Mouse (Mus musculus): ENCODE results near the gene Unc93a2. TPM values are rescaled to one million over a fixed set of nuclear protein-coding genes. Genes with fewer than 3 reads are reported as not detected.
"Not testable (repeated sequence)": the region's sequence is repeated elsewhere in the genome, so short reads cannot be mapped to it uniquely, and the experiment has no call there.

Unc93a2 gene
- polyA plus RNA-seq, 1 experiment from 2014 or later = 0.13 TPM

DNA sequence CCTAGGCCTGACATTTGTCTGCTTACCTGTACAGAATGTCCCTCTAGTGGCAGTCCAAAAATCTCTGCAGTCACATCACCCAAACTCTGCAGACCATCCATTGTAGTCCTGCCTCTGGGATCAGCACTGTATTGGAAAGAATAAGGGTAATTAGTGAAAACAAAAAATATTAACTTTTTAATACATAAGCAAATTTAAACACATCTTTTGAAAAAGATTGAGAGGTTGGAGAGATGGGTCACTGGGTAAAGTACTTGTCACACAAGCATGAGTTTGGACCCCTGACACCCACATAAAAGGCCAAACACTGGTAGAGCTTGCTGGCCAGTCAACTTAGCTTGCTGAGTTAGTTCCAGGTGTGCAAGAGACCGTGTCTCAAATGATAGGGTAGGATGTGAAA, 32.7 kb downstream of the Unc93a2 start, which contains the start of gene Ttll2:
Ttll2 (minus strand) TSS at position 101 of the 400 bp plus-strand sequence.
- WGBS = 91% methylated on average over 1 of the region's 1 CpGs
- not testable (repeated sequence) for ATAC-seq

GRCm38 (mm10) chr17:7348765-7349164, 36.5 kb downstream of the Unc93a2 start:
- H3K36me3 ChIP-seq (ENCODE audit: control insufficient read depth, insufficient read depth, low read length); H3K27ac ChIP-seq (ENCODE audit: low read length); H3K4me3 ChIP-seq (ENCODE audit: low read length); H3K9ac ChIP-seq (ENCODE audit: low read depth, low read length); H3K27me3 ChIP-seq (replicated peaks; ENCODE audit: control insufficient read depth, insufficient read depth, low read length); H3K9me3 ChIP-seq (ENCODE audit: control insufficient read depth, low read length); H3K4me1 ChIP-seq (ENCODE audit: control insufficient read depth, insufficient read depth, low read length); H3K4me2 ChIP-seq (ENCODE audit: low read depth, low read length); ATAC-seq: not testable (repeated sequence)
- WGBS = 85% methylated on average over 1 of the region's 3 CpGs

More for the DNA sequence above, 32.7 kb downstream of the Unc93a2 start, which contains the start of gene Ttll2:
- not testable (repeated sequence) for H3K27ac ChIP-seq (ENCODE audit: low read length); H3K9me3 ChIP-seq (ENCODE audit: control insufficient read depth, low read length); H3K27me3 ChIP-seq (replicated peaks; ENCODE audit: control insufficient read depth, insufficient read depth, low read length); H3K36me3 ChIP-seq (ENCODE audit: control insufficient read depth, insufficient read depth, low read length); H3K4me1 ChIP-seq (ENCODE audit: control insufficient read depth, insufficient read depth, low read length); H3K4me3 ChIP-seq (ENCODE audit: low read length); H3K4me2 ChIP-seq (ENCODE audit: low read depth, low read length); H3K9ac ChIP-seq (ENCODE audit: low read depth, low read length)

DNA sequence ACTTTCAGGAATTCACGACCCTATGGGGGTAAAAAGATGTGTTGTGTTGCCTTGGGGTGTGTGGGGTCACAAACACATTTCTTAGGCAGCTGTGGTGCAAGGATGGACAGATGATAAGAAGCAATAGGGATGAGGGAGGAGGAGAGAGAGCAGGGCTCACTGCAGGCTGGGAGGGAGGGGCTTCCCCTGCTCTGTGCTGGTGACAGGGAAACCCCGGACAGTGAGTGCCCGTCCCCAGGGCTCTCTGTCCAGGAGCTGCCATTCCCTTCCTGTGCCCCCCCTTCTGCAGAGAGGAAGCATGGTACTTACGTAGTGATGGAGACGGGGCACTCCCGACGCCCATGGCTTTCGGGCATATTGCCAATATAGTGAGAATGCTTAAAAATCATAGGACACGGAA, 47.9 kb downstream of the Unc93a2 start:
- H3K4me2 ChIP-seq (ENCODE audit: low read depth, low read length); H3K36me3 ChIP-seq (ENCODE audit: control insufficient read depth, insufficient read depth, low read length); H3K27ac ChIP-seq (ENCODE audit: low read length); ATAC-seq; H3K27me3 ChIP-seq (replicated peaks; ENCODE audit: control insufficient read depth, insufficient read depth, low read length); H3K4me1 ChIP-seq (ENCODE audit: control insufficient read depth, insufficient read depth, low read length); H3K4me3 ChIP-seq (ENCODE audit: low read length); H3K9me3 ChIP-seq (ENCODE audit: control insufficient read depth, low read length); H3K9ac ChIP-seq (ENCODE audit: low read depth, low read length): not testable (repeated sequence)
- WGBS = 63% methylated on average over 7 of the region's 9 CpGs

DNA sequence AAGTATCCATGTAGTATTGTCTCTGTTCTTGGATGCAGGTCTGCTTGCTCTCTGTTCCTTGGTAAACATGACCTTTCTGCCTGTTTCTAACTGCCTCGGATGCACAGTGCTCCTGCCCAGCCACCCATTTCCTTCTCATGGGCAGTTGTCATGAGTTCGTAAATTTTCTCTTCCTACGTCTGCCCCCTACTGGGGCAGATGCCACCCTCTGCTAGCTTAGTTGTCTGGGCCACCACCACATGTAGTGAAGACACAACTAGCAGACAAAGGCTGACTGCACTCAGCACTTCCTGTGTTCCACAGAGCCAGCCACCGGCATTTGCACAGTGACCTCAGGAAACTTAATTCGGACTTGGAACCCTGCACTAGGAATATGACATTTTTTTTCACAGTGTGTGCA, 52.5 kb downstream of the Unc93a2 start:
- not testable (repeated sequence) for H3K4me1 ChIP-seq (ENCODE audit: control insufficient read depth, insufficient read depth, low read length); H3K4me2 ChIP-seq (ENCODE audit: low read depth, low read length); H3K9ac ChIP-seq (ENCODE audit: low read depth, low read length); H3K4me3 ChIP-seq (ENCODE audit: low read length); H3K36me3 ChIP-seq (ENCODE audit: control insufficient read depth, insufficient read depth, low read length); H3K9me3 ChIP-seq (ENCODE audit: control insufficient read depth, low read length); H3K27ac ChIP-seq (ENCODE audit: low read length); ATAC-seq; H3K27me3 ChIP-seq (replicated peaks; ENCODE audit: control insufficient read depth, insufficient read depth, low read length)
- 70% methylated on average over 2 of the region's 5 CpGs for WGBS

- not testable (repeated sequence) for H3K27me3 ChIP-seq (replicated peaks; ENCODE audit: control insufficient read depth, insufficient read depth, low read length); H3K4me3 ChIP-seq (ENCODE audit: low read length); H3K4me1 ChIP-seq (ENCODE audit: control insufficient read depth, insufficient read depth, low read length); H3K9me3 ChIP-seq (ENCODE audit: control insufficient read depth, low read length); H3K27ac ChIP-seq (ENCODE audit: low read length); H3K9ac ChIP-seq (ENCODE audit: low read depth, low read length); H3K36me3 ChIP-seq (ENCODE audit: control insufficient read depth, insufficient read depth, low read length); H3K4me2 ChIP-seq (ENCODE audit: low read depth, low read length); ATAC-seq
- 63% methylated on average over 5 of the region's 8 CpGs for WGBS
Observed at GRCm38 (mm10) chr17:7326415-7326814, 58.8 kb downstream of the Unc93a2 start.

DNA sequence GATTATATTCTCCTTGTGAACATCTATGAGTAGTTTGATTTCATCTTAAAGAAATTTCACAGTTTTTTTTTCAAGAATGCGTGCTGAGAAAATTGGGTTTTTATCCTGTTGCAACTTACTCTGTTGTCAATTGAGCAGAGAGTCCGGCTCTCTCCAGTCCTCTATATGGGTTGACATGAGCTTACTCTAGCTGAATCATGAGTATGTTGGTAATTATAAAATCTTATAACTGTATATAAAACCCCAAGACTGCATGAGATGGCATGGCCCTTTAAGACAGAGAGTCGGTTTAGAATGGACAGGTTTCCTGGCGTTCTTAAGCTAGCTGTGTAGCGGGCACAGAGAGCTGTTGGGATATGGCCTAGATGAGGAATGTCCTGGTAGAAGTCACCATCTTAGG, 60.9 kb downstream of the Unc93a2 start, which contains the start of gene Tcp10a:
Tcp10a (plus strand) TSS at position 301 of the 400 bp plus-strand sequence.
- H3K27ac ChIP-seq (ENCODE audit: low read length); ATAC-seq: not testable (repeated sequence)
- 93% methylated on average over 3 of the region's 5 CpGs for WGBS

GRCm38 (mm10) chr17:7319789-7320188, 65.5 kb downstream of the Unc93a2 start:
- not testable (repeated sequence) for H3K4me3 ChIP-seq (ENCODE audit: low read length); ATAC-seq; H3K9ac ChIP-seq (ENCODE audit: low read depth, low read length); H3K4me1 ChIP-seq (ENCODE audit: control insufficient read depth, insufficient read depth, low read length); H3K27me3 ChIP-seq (replicated peaks; ENCODE audit: control insufficient read depth, insufficient read depth, low read length); H3K27ac ChIP-seq (ENCODE audit: low read length); H3K4me2 ChIP-seq (ENCODE audit: low read depth, low read length); H3K9me3 ChIP-seq (ENCODE audit: control insufficient read depth, low read length); H3K36me3 ChIP-seq (ENCODE audit: control insufficient read depth, insufficient read depth, low read length)
- WGBS = 71% methylated on average over 6 of the region's 6 CpGs

More for the DNA sequence above, 60.9 kb downstream of the Unc93a2 start, which contains the start of gene Tcp10a:
- H3K27me3 ChIP-seq (replicated peaks; ENCODE audit: control insufficient read depth, insufficient read depth, low read length); H3K36me3 ChIP-seq (ENCODE audit: control insufficient read depth, insufficient read depth, low read length); H3K4me2 ChIP-seq (ENCODE audit: low read depth, low read length); H3K9ac ChIP-seq (ENCODE audit: low read depth, low read length); H3K4me3 ChIP-seq (ENCODE audit: low read length); H3K4me1 ChIP-seq (ENCODE audit: control insufficient read depth, insufficient read depth, low read length); H3K9me3 ChIP-seq (ENCODE audit: control insufficient read depth, low read length): not testable (repeated sequence)

- not testable (repeated sequence) for H3K27ac ChIP-seq (ENCODE audit: low read length); ATAC-seq; H3K4me1 ChIP-seq (ENCODE audit: control insufficient read depth, insufficient read depth, low read length); H3K9ac ChIP-seq (ENCODE audit: low read depth, low read length); H3K4me3 ChIP-seq (ENCODE audit: low read length); H3K36me3 ChIP-seq (ENCODE audit: control insufficient read depth, insufficient read depth, low read length); H3K4me2 ChIP-seq (ENCODE audit: low read depth, low read length); H3K9me3 ChIP-seq (ENCODE audit: control insufficient read depth, low read length); H3K27me3 ChIP-seq (replicated peaks; ENCODE audit: control insufficient read depth, insufficient read depth, low read length)
- 79% methylated on average over 5 of the region's 8 CpGs for WGBS
Observed at GRCm38 (mm10) chr17:7315693-7316382, 69.4 kb downstream of the Unc93a2 start.
